Mouse (Mus musculus): ENCODE data around the gene Rin3.

The Rin3 gene

GRCm38 (mm10) chr12:102282126-102282525, 722 bp upstream of the Rin3 start:
- DNase-seq = no peak

- peak; percentile 20 for DNase-seq
These were observed 827 bp downstream of the Rin3 start for GRCm38 (mm10) chr12:102283483-102284266.

- DNase-seq = no peak
These were observed 1.4 kb downstream of the Rin3 start for GRCm38 (mm10) chr12:102284267-102284610.

- DNase-seq = no peak
These were observed 1.8 kb downstream of the Rin3 start for GRCm38 (mm10) chr12:102284618-102285159.

GRCm38 (mm10) chr12:102285318-102285717, 2.5 kb downstream of the Rin3 start:
- DNase-seq = no peak

- no peak for DNase-seq
These were observed 2.9 kb downstream of the Rin3 start for GRCm38 (mm10) chr12:102285779-102286178.

- DNase-seq = no peak
These were observed 4.0 kb downstream of the Rin3 start for GRCm38 (mm10) chr12:102286681-102287414.

- DNase-seq = no peak
These were observed 5.2 kb downstream of the Rin3 start for GRCm38 (mm10) chr12:102287904-102288602.

GRCm38 (mm10) chr12:102288846-102289245, 6.0 kb downstream of the Rin3 start:
- DNase-seq = no peak

- no peak for DNase-seq
These were observed 6.7 kb downstream of the Rin3 start for GRCm38 (mm10) chr12:102289568-102289967.

GRCm38 (mm10) chr12:102290662-102291061, 7.8 kb downstream of the Rin3 start:
- DNase-seq = no peak

GRCm38 (mm10) chr12:102291686-102292085, 8.8 kb downstream of the Rin3 start:
- DNase-seq = no peak

GRCm38 (mm10) chr12:102292501-102293215, 9.8 kb downstream of the Rin3 start:
- DNase-seq = no peak

GRCm38 (mm10) chr12:102294634-102295033, 11.8 kb downstream of the Rin3 start:
- no peak for DNase-seq

- DNase-seq = no peak
These were observed 12.4 kb downstream of the Rin3 start for GRCm38 (mm10) chr12:102295230-102295629.

GRCm38 (mm10) chr12:102295662-102296061, 12.8 kb downstream of the Rin3 start:
- DNase-seq = no peak

GRCm38 (mm10) chr12:102296361-102296760, 13.5 kb downstream of the Rin3 start:
- DNase-seq = no peak

GRCm38 (mm10) chr12:102296967-102297366, 14.1 kb downstream of the Rin3 start:
- DNase-seq = no peak

- DNase-seq = no peak
These were observed 16.4 kb downstream of the Rin3 start for GRCm38 (mm10) chr12:102299209-102299608.

GRCm38 (mm10) chr12:102301585-102301984, 18.7 kb downstream of the Rin3 start:
- DNase-seq = no peak

GRCm38 (mm10) chr12:102302322-102302721, 19.5 kb downstream of the Rin3 start:
- DNase-seq = no peak

GRCm38 (mm10) chr12:102302831-102303351, 20.0 kb downstream of the Rin3 start:
- no peak for DNase-seq

Measured in cerebellum, adult 9-11 months (tissue).